8 mouse cellular contexts compared by ENCODE assay signal in genomic region chrX:53161115-53161514, GRCm38 (mm10).
DNase-seq lines count a peak whose midpoint lies in the region.

No protein-coding gene starts in this region.

- DNase-seq in heart, adult 11 months, result peak; percentile 87
- DNase-seq in heart, postnatal 25 days (ENCODE audit: low spot score), result no peak
- DNase-seq in adrenal gland, postnatal 10 days, result peak; percentile 63
- peak; percentile 25 to 36 for DNase-seq in heart, postnatal 10 days
- peak; percentile 65 for DNase-seq in lung, postnatal 14 days
- DNase-seq in cerebellum, adult 9-11 months, result no peak
- DNase-seq in layer of hippocampus, postnatal 14 days (ENCODE audit: low spot score in 2 of 2), result no peak
- DNase-seq in layer of hippocampus, postnatal 36 days, result no peak

- intact Hi-C loops in heart, postnatal 25 days (cut with DNase I), result loop anchor here (5.0 kb wide), 1 partner anchor 89 kb away; no protein-coding TSS in a partner anchor
- intact Hi-C loops in heart, postnatal 10 days (cut with DNase I), result no loop called here

Comparison
In these comparisons a context has a peak if more than half of its experiments do, and no peak if none do; other contexts are left out.
1. DNase-seq: peak in heart, adult 11 months (single experiment), adrenal gland, postnatal 10 days (single experiment), heart, postnatal 10 days (2 of 2) and lung, postnatal 14 days (single experiment); none in heart, postnatal 25 days (single experiment), cerebellum, adult 9-11 months (single experiment), layer of hippocampus, postnatal 14 days (0 of 2) and layer of hippocampus, postnatal 36 days (0 of 2).